Mouse (Mus musculus): ENCODE measurements around the gene Ccdc173.

The Ccdc173 gene

GRCm38 (mm10) chr2:69788974-69789373 is 401 bp downstream of the Ccdc173 start:
- no peak for DNase-seq (ENCODE audit: low spot score)

GRCm38 (mm10) chr2:69778836-69779177 is 10.6 kb downstream of the Ccdc173 start:
- peak; percentile 14 for DNase-seq (ENCODE audit: low spot score)

GRCm38 (mm10) chr2:69777985-69778835 is 11.2 kb downstream of the Ccdc173 start:
- no peak for DNase-seq (ENCODE audit: low spot score)

GRCm38 (mm10) chr2:69773331-69773730 is 16.0 kb downstream of the Ccdc173 start:
- no peak for DNase-seq (ENCODE audit: low spot score)

GRCm38 (mm10) chr2:69764716-69765115 is 24.7 kb downstream of the Ccdc173 start:
- DNase-seq (ENCODE audit: low spot score), result no peak

GRCm38 (mm10) chr2:69763340-69763739 is 26.0 kb downstream of the Ccdc173 start:
- no peak for DNase-seq (ENCODE audit: low spot score)

GRCm38 (mm10) chr2:69760980-69761379 is 28.4 kb downstream of the Ccdc173 start:
- no peak for DNase-seq (ENCODE audit: low spot score)

GRCm38 (mm10) chr2:69745091-69745490 is 44.3 kb downstream of the Ccdc173 start:
- DNase-seq (ENCODE audit: low spot score), result no peak

GRCm38 (mm10) chr2:69723519-69723825 is 65.9 kb downstream of the Ccdc173 start:
- DNase-seq (ENCODE audit: low spot score), result no peak

GRCm38 (mm10) chr2:69722650-69723518 is 66.5 kb downstream of the Ccdc173 start:
- peak; percentile 92 for DNase-seq (ENCODE audit: low spot score)

- no peak for DNase-seq (ENCODE audit: low spot score)
Observed at GRCm38 (mm10) chr2:69722273-69722649, 67.1 kb downstream of the Ccdc173 start, which contains the start of gene Ppig. Gene Ppig, plus strand, starts transcription at chr2:69722545.

GRCm38 (mm10) chr2:69719121-69719520 is 70.3 kb downstream of the Ccdc173 start:
- no peak for DNase-seq (ENCODE audit: low spot score)

- no peak for DNase-seq (ENCODE audit: low spot score)
Observed at GRCm38 (mm10) chr2:69716483-69716882, 72.9 kb downstream of the Ccdc173 start.

GRCm38 (mm10) chr2:69714126-69714525 is 75.2 kb downstream of the Ccdc173 start:
- no peak for DNase-seq (ENCODE audit: low spot score)

GRCm38 (mm10) chr2:69713626-69714014 is 75.8 kb downstream of the Ccdc173 start:
- no peak for DNase-seq (ENCODE audit: low spot score)

- DNase-seq (ENCODE audit: low spot score), result peak; percentile 93
Observed at GRCm38 (mm10) chr2:69712981-69713625, 76.3 kb downstream of the Ccdc173 start, which contains the start of gene Fastkd1. Gene Fastkd1, minus strand, starts transcription at chr2:69713516.

- DNase-seq (ENCODE audit: low spot score), result no peak
Observed at GRCm38 (mm10) chr2:69712171-69712570, 77.2 kb downstream of the Ccdc173 start.
